Mouse (Mus musculus) regulatory T cell (primary cell): ENCODE data around the gene 4930444G20Rik.
"Not testable (repeated sequence)": the region's sequence is repeated elsewhere in the genome, so short reads cannot be mapped to it uniquely, and the experiment has no call there.

Experiments used
- in situ Hi-C: fragments of 300-600 bp; cut with MboI, MseI; formaldehyde crosslinking; loops from one replicate; pipeline ENCODE4 v1.15.1; 2025; ENCODE audit warnings: high pct_unique_total_duplicates

Gene 4930444G20Rik

GRCm38 (mm10) chr10:22067979-22068378 lies at the start of gene 4930444G20Rik:
Gene 4930444G20Rik (minus strand): TSS chr10:22068079.
- in situ Hi-C loops = not testable (repeated sequence)

- in situ Hi-C loops = no loop called here
Observed at GRCm38 (mm10) chr10:22074531-22074930, 6.7 kb upstream of the 4930444G20Rik start.

GRCm38 (mm10) chr10:22072739-22073138 lies 4.9 kb upstream of the 4930444G20Rik start:
- in situ Hi-C loops = no loop called here

- in situ Hi-C loops = no loop called here
Observed at GRCm38 (mm10) chr10:22070576-22070975, 2.7 kb upstream of the 4930444G20Rik start.

- in situ Hi-C loops = no loop called here
Observed at GRCm38 (mm10) chr10:22070168-22070567, 2.3 kb upstream of the 4930444G20Rik start.

- in situ Hi-C loops = no loop called here
Observed at GRCm38 (mm10) chr10:22059415-22059814, 8.5 kb downstream of the 4930444G20Rik start.

GRCm38 (mm10) chr10:22059026-22059325 lies 8.9 kb downstream of the 4930444G20Rik start:
- in situ Hi-C loops = no loop called here

GRCm38 (mm10) chr10:22058218-22059025 lies 9.5 kb downstream of the 4930444G20Rik start:
- in situ Hi-C loops = no loop called here

- in situ Hi-C loops = no loop called here
Observed at GRCm38 (mm10) chr10:22055308-22055707, 12.6 kb downstream of the 4930444G20Rik start.

GRCm38 (mm10) chr10:22036256-22036655 lies 31.6 kb downstream of the 4930444G20Rik start:
- in situ Hi-C loops = loop anchor here (5.0 to 10.0 kb wide), 3 partner anchors 131 to 446 kb away; no protein-coding TSS in a partner anchor

- in situ Hi-C loops = loop anchor here (5.0 to 10.0 kb wide), 2 partner anchors 178 to 370 kb away; no protein-coding TSS in a partner anchor
Observed at GRCm38 (mm10) chr10:22034303-22034702, 33.6 kb downstream of the 4930444G20Rik start.

GRCm38 (mm10) chr10:22018618-22019017 lies 49.3 kb downstream of the 4930444G20Rik start:
- in situ Hi-C loops = no loop called here

- in situ Hi-C loops = no loop called here
Observed at GRCm38 (mm10) chr10:22017469-22018159, 50.3 kb downstream of the 4930444G20Rik start.
